Mouse (Mus musculus): ENCODE results near the gene Sgcg.

The Sgcg gene

GRCm38 (mm10) chr14:61258352-61258751, at the start of gene Sgcg:
TSS of gene Sgcg (minus strand) at chr14:61258490.
- DNase-seq = no peak

- DNase-seq = no peak
Measured at GRCm38 (mm10) chr14:61303969-61304609, 45.8 kb upstream of the Sgcg start.

- no peak for DNase-seq
Measured at GRCm38 (mm10) chr14:61302428-61302827, 44.1 kb upstream of the Sgcg start.

DNA sequence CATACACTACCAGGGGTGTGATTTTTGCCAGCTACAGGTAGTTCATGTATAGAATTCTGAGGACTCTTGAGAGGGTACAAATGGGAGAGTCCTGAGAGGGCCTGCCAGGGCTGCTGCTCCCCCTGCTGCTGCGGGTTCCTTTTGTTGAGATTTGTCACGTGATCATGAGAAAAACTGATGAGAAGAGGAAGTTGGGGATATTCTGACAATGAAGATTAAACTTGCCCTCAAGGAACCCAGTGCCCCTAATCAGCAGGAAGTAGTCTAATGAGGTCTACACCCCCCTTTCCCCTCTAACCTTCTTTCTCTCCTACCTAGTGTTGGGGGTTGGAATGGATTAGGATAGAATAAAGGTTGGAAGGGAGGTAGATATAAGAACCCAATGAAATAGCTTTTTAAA, 43.0 kb upstream of the Sgcg start:
- no peak for DNase-seq

DNA sequence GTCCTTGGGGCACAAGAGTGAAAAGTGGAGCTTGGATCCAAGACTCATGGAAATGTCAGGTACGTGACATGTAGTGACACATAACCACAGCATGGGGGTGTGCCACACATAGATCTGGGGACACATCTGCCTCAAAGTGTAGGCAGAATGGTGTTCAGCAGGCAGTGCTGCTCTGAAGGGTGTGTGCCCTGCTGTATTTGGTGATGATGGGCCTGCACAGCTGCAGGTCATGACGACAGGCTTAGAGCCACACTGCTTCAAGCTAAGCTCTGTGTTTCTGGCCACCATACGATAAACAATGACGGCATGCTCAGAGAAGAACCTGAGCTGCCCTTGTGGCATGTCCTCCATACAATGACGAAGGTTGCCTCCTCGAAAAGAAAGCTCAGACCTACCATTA, 41.5 kb upstream of the Sgcg start:
- no peak for DNase-seq

DNA sequence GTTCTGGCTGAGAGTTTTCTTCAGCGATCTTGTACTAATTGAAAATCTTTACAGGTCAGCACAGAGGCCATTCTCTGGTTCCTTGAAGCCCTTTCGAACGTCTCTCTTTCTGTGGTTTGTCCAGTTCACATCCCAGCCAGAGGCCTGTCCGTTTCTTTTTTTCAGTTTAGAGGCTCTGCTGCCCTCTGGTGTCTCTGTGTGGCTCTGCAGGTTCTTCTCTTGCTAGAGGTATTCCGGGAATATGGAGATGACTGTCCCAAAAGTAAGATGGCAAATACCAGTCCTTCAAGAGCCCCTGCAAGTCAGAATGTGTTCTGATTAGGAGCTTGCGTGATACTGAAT, 36.4 kb upstream of the Sgcg start:
- peak; percentile 35 to 45 for DNase-seq

- peak; percentile 63 to 67 for DNase-seq
Measured at GRCm38 (mm10) chr14:61293884-61294737, 35.8 kb upstream of the Sgcg start.

GRCm38 (mm10) chr14:61290664-61291063, 32.4 kb upstream of the Sgcg start:
- no peak for DNase-seq

GRCm38 (mm10) chr14:61288606-61289286, 30.5 kb upstream of the Sgcg start:
- DNase-seq = no peak

DNA sequence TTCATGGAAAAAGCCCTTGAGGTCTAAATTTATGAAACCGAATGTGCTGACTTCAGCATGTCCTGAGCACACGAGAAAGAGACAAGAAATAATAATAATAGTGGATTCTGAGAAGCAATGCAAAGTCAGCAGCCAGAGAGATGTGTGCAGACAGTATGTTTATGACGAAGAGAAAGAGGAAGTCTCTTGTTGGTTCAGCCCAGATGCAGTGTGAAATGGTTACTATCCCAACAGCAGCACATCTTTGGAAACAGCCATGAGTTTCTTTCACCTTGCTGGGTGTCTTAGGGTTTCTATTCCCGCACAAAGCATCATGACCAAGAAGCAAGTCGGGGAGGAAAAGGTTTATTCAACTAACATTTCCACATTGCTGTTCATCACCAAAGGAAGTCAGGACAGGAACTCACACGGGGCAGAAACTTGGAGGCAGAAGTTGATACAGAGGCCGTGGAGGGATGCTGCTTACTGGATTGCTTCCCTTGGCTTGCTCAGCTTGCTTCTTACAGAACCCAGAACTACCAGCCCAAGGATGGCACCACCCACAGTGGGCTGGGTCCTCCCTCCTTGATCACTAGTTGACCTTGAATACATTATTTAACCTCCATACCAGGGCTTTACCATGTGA, 20.5 kb upstream of the Sgcg start:
- no peak for DNase-seq

GRCm38 (mm10) chr14:61277285-61277684, 19.0 kb upstream of the Sgcg start:
- peak; percentile 48 to 63 for DNase-seq

DNA sequence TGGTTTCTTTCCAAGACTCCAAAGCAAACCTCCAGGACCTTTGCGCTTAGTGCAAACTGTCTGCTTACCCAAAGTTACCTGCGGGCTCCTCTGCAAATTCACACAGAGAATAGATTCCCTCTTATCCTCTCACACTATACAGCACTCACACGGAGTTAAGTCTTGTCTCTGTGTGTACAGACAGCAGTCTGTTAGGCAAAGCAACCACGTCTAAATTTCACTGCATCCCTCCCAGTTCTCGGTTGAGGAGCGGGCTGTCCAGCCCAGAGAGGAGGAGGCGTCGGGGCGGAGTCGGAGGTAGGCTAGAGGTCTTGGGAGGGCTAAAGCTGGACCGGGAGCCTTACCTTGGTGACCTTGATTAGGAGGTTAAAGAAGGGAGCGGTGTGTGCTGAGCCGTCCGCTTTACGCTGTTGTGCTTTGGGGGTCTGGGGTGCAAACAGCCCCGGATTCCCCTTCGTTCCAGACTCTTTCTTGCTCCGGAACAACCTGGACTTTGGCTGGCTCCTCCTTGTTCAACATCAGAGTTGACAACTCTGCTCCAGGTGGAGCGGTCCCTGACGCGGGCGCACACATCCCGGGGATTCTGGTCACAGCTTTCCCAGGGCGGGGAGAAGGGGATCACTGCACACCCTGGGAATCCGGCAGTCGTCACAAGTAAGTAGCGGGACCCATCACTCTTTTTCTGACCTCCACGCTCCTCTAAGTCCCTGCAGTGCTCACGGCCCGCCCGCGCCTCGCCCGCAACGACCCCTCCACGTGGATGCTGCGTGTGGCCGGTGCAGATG, 16.3 kb upstream of the Sgcg start:
- no peak for DNase-seq

- DNase-seq = no peak
Measured at GRCm38 (mm10) chr14:61267908-61268475, 9.7 kb upstream of the Sgcg start.

GRCm38 (mm10) chr14:61259084-61259483, 794 bp upstream of the Sgcg start:
- no peak for DNase-seq

DNA sequence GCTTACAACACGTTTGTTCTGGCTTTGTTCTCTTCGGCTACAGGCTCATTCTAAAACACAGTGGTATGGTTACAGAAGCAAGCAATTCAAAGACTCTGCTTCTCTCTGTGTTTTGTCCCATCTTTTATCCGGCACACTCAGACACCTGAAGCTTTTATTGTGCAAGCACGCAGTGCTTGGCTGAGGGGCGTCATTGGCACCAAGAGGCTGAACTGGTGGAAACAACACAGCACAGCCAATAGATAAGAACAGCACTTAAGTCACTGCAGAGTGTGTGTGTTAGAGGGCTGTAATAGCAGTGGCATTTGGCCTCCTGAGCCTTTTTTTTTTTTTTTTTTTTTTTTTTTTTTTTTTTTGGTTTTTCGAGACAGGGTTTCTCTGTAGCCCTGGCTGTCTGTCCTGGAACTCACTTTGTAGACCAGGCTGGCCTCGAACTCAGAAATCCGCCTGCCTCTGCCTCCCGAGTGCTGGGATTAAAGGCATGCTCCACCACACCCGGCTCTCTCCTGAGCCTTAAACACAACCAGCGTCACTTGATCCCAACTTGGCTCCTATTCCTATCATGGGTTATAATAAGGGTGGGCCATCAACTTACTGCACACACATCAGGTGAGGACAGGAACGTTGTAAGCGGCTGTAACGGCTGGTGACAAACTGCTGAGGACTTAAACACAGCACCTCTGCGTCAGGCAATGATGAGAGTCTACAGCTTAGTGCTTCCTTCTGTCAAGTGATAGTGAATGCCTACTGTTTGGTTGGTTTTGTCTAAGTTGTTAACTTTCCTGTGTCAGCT, 5.5 kb downstream of the Sgcg start:
- no peak for DNase-seq

DNA sequence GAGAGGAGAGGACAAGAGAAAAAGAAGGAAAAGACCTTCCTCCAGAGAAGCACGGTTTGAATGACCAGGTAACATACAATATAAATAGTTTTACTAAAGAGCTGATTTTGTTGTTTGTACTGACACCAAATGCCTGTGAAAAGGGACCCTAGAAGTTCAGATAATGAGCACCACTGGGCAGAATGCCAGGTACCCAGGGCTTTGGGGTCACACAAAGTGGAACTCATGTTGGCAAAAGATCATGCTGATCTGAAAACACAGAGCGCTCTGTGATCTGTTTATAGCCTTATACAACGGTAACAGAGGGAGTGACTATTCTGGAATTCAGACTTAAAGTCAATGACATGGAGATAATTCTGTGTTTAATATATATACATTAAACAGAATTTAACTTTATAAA, 11.8 kb downstream of the Sgcg start:
- no peak for DNase-seq

- DNase-seq = peak in 1 of 2 experiments; percentile 3
Measured at GRCm38 (mm10) chr14:61242611-61243010, 15.7 kb downstream of the Sgcg start.

DNA sequence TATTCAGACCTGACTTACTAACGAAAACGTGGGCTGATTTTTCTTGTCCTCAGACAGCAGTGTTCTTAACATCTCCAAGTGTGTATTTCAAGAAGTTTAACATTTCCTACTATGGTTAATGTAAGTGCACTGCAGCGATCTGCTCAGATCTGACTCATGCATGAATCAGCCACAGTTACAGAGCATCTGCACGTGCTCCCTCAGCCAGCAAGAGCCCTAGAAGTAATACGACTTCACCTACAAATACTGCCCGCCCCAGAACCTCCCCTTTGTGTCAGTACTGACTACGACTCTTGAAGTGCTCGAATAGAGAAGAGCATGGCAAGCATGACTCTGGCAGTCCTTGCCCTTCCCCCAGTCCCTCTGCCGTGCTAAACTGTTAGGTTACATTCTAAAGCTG, 19.5 kb downstream of the Sgcg start:
- no peak for DNase-seq

- DNase-seq = no peak
Measured at GRCm38 (mm10) chr14:61237101-61237654, 21.1 kb downstream of the Sgcg start.

- DNase-seq = no peak
Measured at GRCm38 (mm10) chr14:61235846-61236474, 22.3 kb downstream of the Sgcg start.

All from thymus, postnatal 36 days (tissue).